Mouse (Mus musculus) heart, adult 2 months (tissue): ENCODE measurements around the gene Hist1h3d.

Experiments used
- CTCF ChIP-seq: fragments of 200-600 bp; IDR thresholded peaks from 2 replicates; pipeline ENCODE4 v1.8.1; 2022; ENCODE audit warnings: antibody characterized with exemption, mild to moderate bottlenecking, moderate library complexity
- EP300 ChIP-seq: fragments of 200-500 bp; IDR thresholded peaks from 2 replicates; pipeline ENCODE4 v1.6.1; 2011; ENCODE audit warnings: low read depth, low read length, control low read depth; ENCODE audit not compliant: insufficient read depth

- TF ChIP-seq EP300 (0 out of 2 replicates have a peak, but pooled peaks have one; percentile 44), CTCF (peak; percentile 96)
Measured at GRCm38 (mm10) chr13:23597957-23598356, 22.4 kb downstream of the Hist1h3d start.
